Mouse (Mus musculus) liver, adult 2 months (tissue): ENCODE results near the gene Map2k7. TPM values are rescaled to one million over a fixed set of nuclear protein-coding genes. Genes with fewer than 3 reads are reported as not detected.
A peak's percentile ranks its signal among the peaks of the same experiment; 100 is the strongest.

ENCODE experiments used
- DNase-seq: peaks from one replicate; pipeline ENCODE4 v3.0.0-alpha.2; 2011; ENCODE audit warnings: low read depth, low spot score; ENCODE audit errors: extremely low read depth
- H3K27ac ChIP-seq: fragments of 200-500 bp; replicated peaks from 2 replicates; pipeline ENCODE4 v1.5.1; 2012; ENCODE audit warnings: low read depth, mild to moderate bottlenecking, control low read depth, inconsistent platforms, low read length; ENCODE audit not compliant: insufficient read depth
- H3K27me3 ChIP-seq: fragments of 200-500 bp; 2 replicates; pipeline ENCODE4 v1.6.1; 2012; ENCODE audit warnings: mild to moderate bottlenecking, moderate library complexity, low read length, inconsistent platforms; ENCODE audit not compliant: control insufficient read depth, insufficient read depth
- H3K36me3 ChIP-seq: fragments of 200-500 bp; 2 replicates; pipeline ENCODE4 v1.6.1; 2012; ENCODE audit warnings: low read length, inconsistent platforms; ENCODE audit not compliant: control insufficient read depth, insufficient read depth
- H3K4me1 ChIP-seq: fragments of 200-500 bp; 2 replicates; pipeline ENCODE4 v1.6.1; 2011; ENCODE audit warnings: low read length; ENCODE audit not compliant: control insufficient read depth, insufficient read depth
- H3K4me3 ChIP-seq: fragments of 200-500 bp; 2 replicates; pipeline ENCODE4 v1.5.1; 2011; ENCODE audit warnings: low read depth, mild to moderate bottlenecking, control low read depth, low read length, moderate library complexity; ENCODE audit not compliant: insufficient read depth
- H3K79me2 ChIP-seq: fragments of 200-500 bp; 2 replicates; pipeline ENCODE4 v1.6.1; 2012; ENCODE audit warnings: inconsistent platforms, mild to moderate bottlenecking, low read length, moderate library complexity; ENCODE audit not compliant: control insufficient read depth, insufficient read depth
- H3K9ac ChIP-seq: fragments of 200-500 bp; 2 replicates; pipeline ENCODE4 v1.6.1; 2012; ENCODE audit warnings: low read depth, mild to moderate bottlenecking, control low read depth, inconsistent platforms, low read length
- CTCF ChIP-seq: fragments of 200-500 bp; IDR thresholded peaks from 2 replicates; pipeline ENCODE4 v1.5.1; 2011; ENCODE audit warnings: low read depth, low read length, control low read depth
- POLR2A ChIP-seq: fragments of 200-500 bp; IDR thresholded peaks from 2 replicates; pipeline ENCODE4 v1.6.1; 2011; ENCODE audit warnings: low read length, control low read depth; ENCODE audit not compliant: insufficient read depth; ENCODE audit errors: extremely low read depth
- WGBS: fragments of 180-500 bp; shearing (Covaris S2); methylation state at CpG from one replicate; pipeline ENCODE4 v1.1.7; 2018; 5-methylcytosine and 5-hydroxymethylcytosine counted together
- polyA plus RNA-seq: library from polyadenylated mRNA; depleted of rRNA; stranded (reverse); fragments of >200 nt; gene quantifications from 2 replicates; pipeline ENCODE4 v1.2.3, GENCODE M21; 2012
- total RNA-seq: library from RNA; depleted of rRNA; stranded (reverse); fragments of >200 nt; gene quantifications from 2 replicates; pipeline ENCODE4 v1.2.3, GENCODE M21; 2014

The Map2k7 gene
- total and polyA plus RNA-seq, 2 experiments = 9.5 to 26.1 TPM

- 2% methylated on average over 18 of the region's 18 CpGs for WGBS
- DNase-seq = peak; percentile 74
- peak overlapping the region; percentile 29 for H3K9ac ChIP-seq
- 0 out of 2 replicates have a peak overlapping the region, but pooled peaks have one; percentile 8 for H3K27ac ChIP-seq
- TF ChIP-seq CTCF = no peak
- TF ChIP-seq POLR2A = no peak
- H3K27me3 ChIP-seq = peaks cover 11% of the 10 kb centered on the region
- H3K36me3 ChIP-seq = no peaks in the 10 kb centered on the region
- peaks cover 11% of the 10 kb centered on the region for H3K4me1 ChIP-seq
- no peaks in the 10 kb centered on the region for H3K79me2 ChIP-seq
- peak overlapping the region; percentile 39 for H3K4me3 ChIP-seq
Measured at GRCm38 (mm10) chr8:4213210-4214005, 25.1 kb upstream of the Map2k7 start.

DNA sequence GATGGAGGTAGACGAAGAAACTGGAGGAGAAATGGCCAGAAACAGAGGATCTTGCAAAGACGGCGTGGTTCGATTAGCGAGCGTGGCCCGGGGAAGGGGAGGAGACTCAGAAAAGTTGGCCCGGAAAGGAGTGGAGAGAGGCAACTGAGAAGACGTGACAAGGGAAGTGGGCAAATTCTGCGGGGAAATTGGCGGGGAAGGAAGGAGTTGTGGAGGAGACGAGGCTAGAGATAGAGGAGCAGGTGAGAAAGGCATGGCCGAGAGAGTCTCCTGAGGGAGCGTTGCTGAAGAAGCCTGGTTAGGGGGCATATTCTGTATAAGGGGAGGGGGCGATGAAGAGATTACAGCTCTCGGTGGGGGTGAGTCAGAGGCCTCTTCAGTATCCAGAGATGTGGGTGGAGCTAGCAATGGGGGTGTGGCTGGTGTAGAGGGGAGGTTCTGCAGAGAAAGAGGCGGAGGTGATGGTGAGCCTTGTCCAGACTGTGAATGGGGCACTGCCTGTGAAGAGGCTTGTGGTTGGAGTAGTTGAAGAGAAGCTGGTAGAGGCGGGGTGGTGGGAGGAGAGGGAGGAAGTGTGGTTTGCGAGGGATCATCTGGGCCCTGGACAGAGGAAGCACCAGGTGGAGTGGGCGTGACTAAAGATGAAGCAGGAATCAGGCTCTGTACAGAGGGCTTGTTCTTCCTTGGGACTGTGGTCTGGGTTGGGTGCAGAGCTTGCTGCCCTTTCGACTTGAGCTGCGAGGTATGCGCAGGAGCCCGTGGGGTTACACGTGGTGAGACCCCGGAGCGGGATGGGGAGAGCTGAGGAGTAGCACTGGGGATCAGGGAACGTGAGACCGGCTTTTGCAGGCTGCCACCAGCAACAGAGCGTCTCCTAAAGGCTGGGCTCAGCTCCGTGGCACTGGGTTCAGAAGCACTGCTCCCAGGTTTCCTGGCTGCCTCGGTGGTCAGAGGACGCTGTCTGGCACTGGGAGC, 24.2 kb upstream of the Map2k7 start:
- no peaks in the 10 kb centered on the region for H3K36me3 ChIP-seq
- DNase-seq = peak; percentile 65
- H3K4me1 ChIP-seq = peaks cover 11% of the 10 kb centered on the region
- 14% methylated on average over 33 of the region's 33 CpGs for WGBS
- H3K27ac ChIP-seq = no peak overlapping the region
- H3K9ac ChIP-seq = peak overlapping the region; percentile 29
- peak overlapping the region; percentile 39 for H3K4me3 ChIP-seq
- H3K27me3 ChIP-seq = peaks cover 11% of the 10 kb centered on the region
- TF ChIP-seq CTCF (no peak), POLR2A (no peak)
- H3K79me2 ChIP-seq = no peaks in the 10 kb centered on the region

GRCm38 (mm10) chr8:4216296-4216695, 22.2 kb upstream of the Map2k7 start:
- Histone ChIP-seq H3K36me3 (no peaks in the 10 kb centered on the region), H3K9ac (no peak overlapping the region), H3K4me3 (no peak overlapping the region), H3K4me1 (peaks cover 11% of the 10 kb centered on the region), H3K27ac (no peak overlapping the region), H3K79me2 (no peaks in the 10 kb centered on the region), H3K27me3 (peaks cover 11% of the 10 kb centered on the region)
- WGBS = 33% methylated on average over 18 of the region's 18 CpGs
- no peak for DNase-seq
- TF ChIP-seq CTCF (no peak), POLR2A (no peak)

- no peak within 1 kb of the TSS for H3K27ac ChIP-seq
- 6% methylated on average over 44 of the region's 44 CpGs for WGBS
- TF ChIP-seq CTCF (no peak), POLR2A (no peak)
- DNase-seq = no peak
- H3K36me3 ChIP-seq = no peaks in the 10 kb centered on the region
- H3K27me3 ChIP-seq = peaks cover 11% of the 10 kb centered on the region
- no peaks in the 10 kb centered on the region for H3K79me2 ChIP-seq
- H3K4me3 ChIP-seq = peak within 1 kb of the TSS; percentile 26; the same call in 1 of the 2 replicates
- H3K4me1 ChIP-seq = peaks cover 11% of the 10 kb centered on the region
- H3K9ac ChIP-seq = no peak within 1 kb of the TSS
Measured at GRCm38 (mm10) chr8:4216791-4217621, 21.5 kb upstream of the Map2k7 start, which contains the start of gene Prr36. Gene Prr36 (minus strand): TSS chr8:4217459.

- TF ChIP-seq CTCF (no peak), POLR2A (no peak)
- H3K27me3 ChIP-seq = peaks cover 11% of the 10 kb centered on the region
- WGBS = 91% methylated on average over 3 of the region's 3 CpGs
- no peaks in the 10 kb centered on the region for H3K79me2 ChIP-seq
- no peak overlapping the region for H3K4me3 ChIP-seq
- H3K27ac ChIP-seq = no peak overlapping the region
- 0 out of 2 replicates have a peak, but pooled peaks cover 2% of the 10 kb centered on the region for H3K4me1 ChIP-seq
- H3K9ac ChIP-seq = no peak overlapping the region
- no peak for DNase-seq
- H3K36me3 ChIP-seq = no peaks in the 10 kb centered on the region
Measured at GRCm38 (mm10) chr8:4219617-4220016, 18.9 kb upstream of the Map2k7 start.
